Comparison of ENCODE assay signal across 7 mouse cellular contexts in genomic region chr9:22155614-22156013, GRCm38 (mm10). TPM values are rescaled to one million over a fixed set of nuclear protein-coding genes. Genes with fewer than 3 reads are reported as not detected.
DNase-seq lines count a peak whose midpoint lies in the region; ATAC-seq lines count a peak whose summit lies in the region.

No protein-coding gene starts in this region.

- H3K27me3 ChIP-seq in forebrain, embryonic 14.5 days (replicated peaks; ENCODE audit: control insufficient read depth, insufficient read depth, low read length) = no peaks in the 10 kb centered on the region
- H3K27me3 ChIP-seq in hindbrain, embryonic 15.5 days = no peaks in the 10 kb centered on the region

- peak; percentile 68 for DNase-seq in MN1 (ENCODE audit: low spot score)
- DNase-seq in c-Kit-positive CD71-positive TER-119-positive erythroid progenitor cells, embryonic 14.5 days (ENCODE audit: low spot score) = peak; percentile 82
- peak; percentile 83 for DNase-seq in forebrain, embryonic 14.5 days (ENCODE audit: low spot score)
- peak; percentile 30 to 56 for DNase-seq in layer of hippocampus, postnatal 36 days
- DNase-seq in lung, postnatal 4 days = peak; percentile 52 to 82
- peak; percentile 64 for DNase-seq in right cerebral cortex, postnatal 14 days

- WGBS in forebrain, embryonic 14.5 days = 31% methylated on average over 10 of the region's 10 CpGs
- 27% methylated on average over 10 of the region's 10 CpGs for WGBS in hindbrain, embryonic 15.5 days

- peak; percentile 16; the same call in 1 of the 2 replicates for ATAC-seq in forebrain, embryonic 14.5 days
- peak; percentile 21; the same call in 1 of the 2 replicates for ATAC-seq in hindbrain, embryonic 15.5 days (ENCODE audit: low FRiP score, low read depth)

- no peak overlapping the region for H3K9ac ChIP-seq in forebrain, embryonic 14.5 days (ENCODE audit: low read length)
- no peak overlapping the region for H3K9ac ChIP-seq in hindbrain, embryonic 15.5 days

- peaks cover 7% of the 10 kb centered on the region; the same call in 1 of the 2 replicates for H3K4me1 ChIP-seq in forebrain, embryonic 14.5 days (ENCODE audit: control insufficient read depth, insufficient read depth, low read length)
- peaks cover 19% of the 10 kb centered on the region for H3K4me1 ChIP-seq in hindbrain, embryonic 15.5 days (replicated peaks)

- no peaks in the 10 kb centered on the region for H3K9me3 ChIP-seq in forebrain, embryonic 14.5 days (replicated peaks; ENCODE audit: control insufficient read depth, low read length)
- no peaks in the 10 kb centered on the region for H3K9me3 ChIP-seq in hindbrain, embryonic 15.5 days

- no peak overlapping the region for H3K4me3 ChIP-seq in forebrain, embryonic 14.5 days (ENCODE audit: low read depth, low read length)
- no peak overlapping the region for H3K4me3 ChIP-seq in hindbrain, embryonic 15.5 days

- H3K36me3 ChIP-seq in forebrain, embryonic 14.5 days (ENCODE audit: control insufficient read depth, insufficient read depth, low read length) = no peaks in the 10 kb centered on the region; the same call in 1 of the 2 replicates
- no peaks in the 10 kb centered on the region for H3K36me3 ChIP-seq in hindbrain, embryonic 15.5 days

- no peak overlapping the region; the same call in 1 of the 2 replicates for H3K4me2 ChIP-seq in forebrain, embryonic 14.5 days (ENCODE audit: low read length)
- H3K4me2 ChIP-seq in hindbrain, embryonic 15.5 days = peak overlapping the region; percentile 60; the same call in 1 of the 2 replicates

- no peak overlapping the region for H3K27ac ChIP-seq in forebrain, embryonic 14.5 days (ENCODE audit: low read depth, low read length)
- no peak overlapping the region for H3K27ac ChIP-seq in hindbrain, embryonic 15.5 days (replicated peaks)

RNA-seq across cellular contexts. Expression of gene Pigyl, which starts 1.0 kb away (rescaled TPM):
- 93.5 and 109 TPM in 2 replicates for polyA plus RNA-seq in forebrain, embryonic 14.5 days (2014; fragmentation: Nextera tagmentation; extraction: Ambion mirVana)
- 85.3 and 86.0 TPM in 2 replicates for polyA plus RNA-seq in hindbrain, embryonic 15.5 days (2015; fragmentation: Nextera tagmentation; extraction: Ambion mirVana)
- total RNA-seq in layer of hippocampus, postnatal 36 days (2021) = 10 to 100 TPM; 44.9 to 47.4 TPM

RNA-seq across cellular contexts. Expression of gene Acp5, which starts 20.1 kb away (rescaled TPM):
- polyA plus RNA-seq in forebrain, embryonic 14.5 days (2014; fragmentation: Nextera tagmentation; extraction: Ambion mirVana) = 0.38 and 0.42 TPM in 2 replicates
- polyA plus RNA-seq in hindbrain, embryonic 15.5 days (2015; fragmentation: Nextera tagmentation; extraction: Ambion mirVana) = 0.44 and 0.97 TPM in 2 replicates
- 1 to 10 TPM in 1 of 2 experiments, under 1 TPM in 1; 0.91 to 1.3 TPM for total RNA-seq in layer of hippocampus, postnatal 36 days (2021)

RNA-seq across cellular contexts. Expression of gene Zfp872, which starts 32.3 kb away (rescaled TPM):
- 0.13 and 0.26 TPM in 2 replicates for polyA plus RNA-seq in forebrain, embryonic 14.5 days (2014; fragmentation: Nextera tagmentation; extraction: Ambion mirVana)
- polyA plus RNA-seq in hindbrain, embryonic 15.5 days (2015; fragmentation: Nextera tagmentation; extraction: Ambion mirVana) = 0.58 and 0.79 TPM in 2 replicates
- under 1 TPM in 1 of 2 experiments, not detected in 1; 0.38 TPM for total RNA-seq in layer of hippocampus, postnatal 36 days (2021)

RNA-seq across cellular contexts. Expression of gene Elof1, which starts 38.6 kb away (rescaled TPM):
- 213 and 240 TPM in 2 replicates for polyA plus RNA-seq in forebrain, embryonic 14.5 days (2014; fragmentation: Nextera tagmentation; extraction: Ambion mirVana)
- polyA plus RNA-seq in hindbrain, embryonic 15.5 days (2015; fragmentation: Nextera tagmentation; extraction: Ambion mirVana) = 183 and 190 TPM in 2 replicates
- total RNA-seq in layer of hippocampus, postnatal 36 days (2021) = 10 to 100 TPM; 53.5 to 57.9 TPM

RNA-seq across cellular contexts. Expression of gene Cnn1, which starts 56.6 kb away (rescaled TPM):
- 0.19 and 0.72 TPM in 2 replicates for polyA plus RNA-seq in forebrain, embryonic 14.5 days (2014; fragmentation: Nextera tagmentation; extraction: Ambion mirVana)
- polyA plus RNA-seq in hindbrain, embryonic 15.5 days (2015; fragmentation: Nextera tagmentation; extraction: Ambion mirVana) = 1.6 and 2.3 TPM in 2 replicates
- total RNA-seq in layer of hippocampus, postnatal 36 days (2021) = under 1 TPM; 0.55 to 0.61 TPM
